Mouse (Mus musculus) midbrain, postnatal 0 days (tissue): ENCODE measurements around the gene Slc25a29. TPM values are rescaled to one million over a fixed set of nuclear protein-coding genes. Genes with fewer than 3 reads are reported as not detected.

ENCODE experiments used
- ATAC-seq: fragments of 200-750 bp; cut with Nextera tagmentation; 2 replicates; pipeline ENCODE4 v1.8.0; 2017; ENCODE audit warnings: moderate number of reproducible peaks, mild to moderate bottlenecking, moderate TSS enrichment, moderate library complexity; ENCODE audit not compliant: low FRiP score
- DNase-seq: peaks from one replicate; pipeline ENCODE4 v3.0.0-alpha.2; 2015; ENCODE audit warnings: low spot score
- H3K27ac ChIP-seq: fragments of 300-500 bp; sonication (generic); 2 replicates; pipeline ENCODE4 v1.5.1; 2014; ENCODE audit warnings: low read depth, mild to moderate bottlenecking, low read length, mixed read lengths
- H3K27me3 ChIP-seq: fragments of 300-500 bp; sonication (generic); 2 replicates; pipeline ENCODE4 v1.6.1; 2014; ENCODE audit warnings: low read length, control low read depth, mixed read lengths; ENCODE audit not compliant: insufficient read depth
- H3K36me3 ChIP-seq: fragments of 300-500 bp; sonication (generic); 2 replicates; pipeline ENCODE4 v1.6.1; 2014; ENCODE audit warnings: low read length, control low read depth, mixed read lengths; ENCODE audit not compliant: insufficient read depth
- H3K4me1 ChIP-seq: fragments of 300-500 bp; sonication (generic); 2 replicates; pipeline ENCODE4 v1.6.1; 2014; ENCODE audit warnings: mild to moderate bottlenecking, control low read depth, antibody characterized with exemption, low read length, mixed read lengths; ENCODE audit not compliant: insufficient read depth
- H3K4me2 ChIP-seq: fragments of 300-500 bp; sonication (generic); 2 replicates; pipeline ENCODE4 v1.6.1; 2014; ENCODE audit warnings: low read depth, mild to moderate bottlenecking, low read length, mixed read lengths; ENCODE audit not compliant: poor library complexity, severe bottlenecking
- H3K4me3 ChIP-seq: fragments of 300-500 bp; sonication (generic); 2 replicates; pipeline ENCODE4 v1.5.1; 2014; ENCODE audit warnings: low read depth, mild to moderate bottlenecking, low read length, moderate library complexity
- H3K9ac ChIP-seq: fragments of 300-500 bp; sonication (generic); replicated peaks from 2 replicates; pipeline ENCODE4 v1.6.1; 2014; ENCODE audit warnings: mild to moderate bottlenecking, low read length, moderate library complexity, mixed read lengths; ENCODE audit not compliant: poor library complexity, severe bottlenecking
- H3K9me3 ChIP-seq: fragments of 300-500 bp; sonication (generic); 2 replicates; pipeline ENCODE4 v1.6.1; 2016; ENCODE audit warnings: low read length, control low read depth
- CTCF ChIP-seq: IDR thresholded peaks from 2 replicates; pipeline ENCODE4 v1.5.1; 2016; ENCODE audit warnings: antibody characterized with exemption, mild to moderate bottlenecking
- WGBS: fragments of 180-500 bp; shearing (Covaris S2); extraction: QIAGEN DNeasy Blood & Tissue Kit; methylation state at CpG from one replicate; pipeline ENCODE4 v1.1.7; 2014; 5-methylcytosine and 5-hydroxymethylcytosine counted together
- polyA plus RNA-seq: library from polyadenylated mRNA; unstranded; fragments of >200 nt; fragmentation: Nextera tagmentation; extraction: Ambion mirVana; gene quantifications from 2 replicates; pipeline ENCODE4 v1.2.1, GENCODE M21; 2015
- total RNA-seq: library from RNA; depleted of rRNA; stranded (reverse); fragments of >200 nt; gene quantifications from 2 replicates; pipeline ENCODE4 v1.2.3, GENCODE M21; 2014

The Slc25a29 gene
- total and polyA plus RNA-seq, 2 experiments from 2014 or later, result 14.6 to 20.1 TPM

DNA sequence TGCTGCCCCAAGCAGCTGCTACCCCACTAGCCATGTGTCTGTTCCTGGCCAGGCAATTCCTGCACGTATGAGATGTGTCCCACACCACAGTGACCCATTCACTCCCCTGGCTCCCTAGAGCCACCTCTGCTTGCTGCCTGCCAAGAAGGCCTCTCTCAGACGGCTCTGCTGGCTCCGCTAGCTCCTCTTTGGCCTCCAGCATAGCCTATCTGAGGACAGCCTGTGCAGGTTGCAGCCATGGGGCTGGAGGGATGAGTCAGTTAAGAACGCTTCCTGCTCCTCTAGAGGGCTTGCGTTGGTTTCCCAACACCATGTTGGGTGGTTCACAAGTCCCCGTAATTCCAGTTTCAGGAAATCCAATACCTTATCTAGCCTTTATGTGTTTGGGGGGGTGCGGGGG is 7.0 kb upstream of the Slc25a29 start:
- Histone ChIP-seq H3K4me1 (peaks cover 4% of the 10 kb centered on the region; the same call in 1 of the 2 replicates), H3K4me3 (no peak overlapping the region), H3K27me3 (no peaks in the 10 kb centered on the region), H3K27ac (no peak overlapping the region), H3K9ac (no peak overlapping the region), H3K36me3 (peaks cover 13% of the 10 kb centered on the region), H3K4me2 (no peak overlapping the region), H3K9me3 (no peaks in the 10 kb centered on the region)
- DNase-seq (no peak), ATAC-seq (no peak)
- TF ChIP-seq CTCF, result no peak
- WGBS, result 90% methylated on average over 7 of the region's 7 CpGs

DNA sequence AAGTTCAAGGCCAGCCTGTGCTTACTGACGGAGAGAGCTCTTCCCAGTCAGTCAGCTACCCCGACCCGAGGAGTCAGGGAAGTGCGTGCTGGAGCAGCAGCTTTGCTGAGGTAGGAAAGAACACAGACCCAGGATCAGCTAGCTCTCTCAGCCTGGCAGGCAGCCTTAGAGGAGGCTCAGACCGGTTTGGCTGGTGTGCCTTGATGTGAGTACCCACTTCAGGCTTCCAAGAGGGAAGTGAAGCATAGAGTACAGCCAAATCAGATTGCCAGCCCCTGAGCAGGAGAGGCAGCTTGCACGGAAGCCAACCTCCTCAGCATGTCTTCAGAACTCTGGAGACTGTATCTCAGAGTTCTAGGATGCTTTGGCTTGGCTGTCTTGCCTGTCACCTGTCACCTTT is 5.5 kb upstream of the Slc25a29 start:
- Histone ChIP-seq H3K27me3 (no peaks in the 10 kb centered on the region), H3K27ac (no peak overlapping the region), H3K4me2 (no peak overlapping the region), H3K36me3 (peaks cover 13% of the 10 kb centered on the region), H3K9ac (no peak overlapping the region), H3K9me3 (no peaks in the 10 kb centered on the region), H3K4me3 (no peak overlapping the region), H3K4me1 (peaks cover 15% of the 10 kb centered on the region)
- no peak for ATAC-seq
- no peak for DNase-seq
- WGBS, result 91% methylated on average over 6 of the region's 6 CpGs
- no peak for TF ChIP-seq CTCF

DNA sequence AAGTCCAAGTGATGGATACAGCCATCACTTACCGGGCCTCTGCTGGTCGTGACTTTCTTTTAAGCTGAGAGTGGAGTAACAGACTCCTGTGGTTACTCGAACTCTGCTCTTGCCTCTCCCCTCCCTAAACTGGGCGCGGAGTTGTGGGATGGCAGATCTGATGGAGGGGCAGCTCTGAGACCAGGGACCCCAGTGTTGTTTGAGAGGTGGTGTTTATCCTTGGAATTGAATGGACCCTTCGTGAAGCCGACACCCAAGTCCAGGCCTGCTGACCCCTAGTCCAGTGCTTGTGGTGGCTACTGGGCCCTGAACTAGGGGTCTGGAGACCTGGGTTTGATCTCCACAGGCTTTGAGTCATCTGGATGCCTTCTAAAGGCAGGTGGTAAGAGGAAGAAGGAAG is 1.0 kb upstream of the Slc25a29 start:
- peak overlapping the region; percentile 71 for H3K4me2 ChIP-seq
- ATAC-seq (no peak), DNase-seq (no peak)
- 0 out of 2 replicates have a peak, but pooled peaks cover 4% of the 10 kb centered on the region for H3K36me3 ChIP-seq
- H3K9ac ChIP-seq, result peak overlapping the region; percentile 72
- WGBS, result 56% methylated on average over 7 of the region's 7 CpGs
- 0 out of 2 replicates have a peak overlapping the region, but pooled peaks have one; percentile 69 for H3K27ac ChIP-seq
- peaks cover 24% of the 10 kb centered on the region for H3K4me1 ChIP-seq
- H3K4me3 ChIP-seq, result peak overlapping the region; percentile 69
- no peaks in the 10 kb centered on the region for H3K27me3 ChIP-seq
- TF ChIP-seq CTCF, result no peak
- no peaks in the 10 kb centered on the region for H3K9me3 ChIP-seq

DNA sequence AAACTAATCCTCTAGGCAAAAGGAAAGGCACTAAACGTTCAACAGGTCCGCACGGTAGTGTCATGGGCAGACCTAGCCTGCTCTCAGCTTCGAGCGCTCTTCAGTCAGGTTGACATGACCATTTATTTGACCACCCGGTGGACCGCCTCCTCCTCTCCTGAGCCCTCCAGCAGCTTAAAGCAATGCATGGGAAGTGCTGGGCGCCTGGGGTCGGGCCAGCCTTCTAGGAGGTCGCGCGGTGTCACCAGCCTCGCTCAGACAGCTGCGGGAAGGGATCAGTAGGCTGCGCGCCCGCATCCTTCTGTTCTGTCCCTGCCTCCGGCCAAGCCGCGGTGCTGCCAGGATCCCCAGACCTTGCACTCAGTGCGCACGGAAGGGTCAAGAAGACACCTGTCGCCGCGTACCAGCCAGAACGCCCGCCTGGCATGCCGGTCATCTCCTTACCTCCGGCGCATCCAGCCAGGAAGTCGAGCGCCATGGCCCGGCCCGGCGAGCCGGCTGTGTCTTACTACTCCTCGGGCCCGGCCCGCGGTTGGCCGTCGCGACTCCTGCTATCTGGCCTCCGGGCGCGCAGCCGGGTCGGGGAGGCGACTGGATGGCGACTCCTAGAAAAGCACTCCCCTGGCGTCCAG is 359 bp downstream of the Slc25a29 start:
- Histone ChIP-seq H3K9ac (peak overlapping the region; percentile 72), H3K9me3 (no peaks in the 10 kb centered on the region), H3K4me3 (peak overlapping the region; percentile 69), H3K36me3 (no peaks in the 10 kb centered on the region; the same call in 1 of the 2 replicates), H3K4me2 (peak overlapping the region; percentile 71), H3K27me3 (no peaks in the 10 kb centered on the region), H3K4me1 (peaks cover 24% of the 10 kb centered on the region), H3K27ac (peak overlapping the region; percentile 43; the same call in 1 of the 2 replicates)
- DNase-seq (no peak), ATAC-seq (peak; percentile 25)
- WGBS, result 3% methylated on average over 51 of the region's 51 CpGs
- no peak for TF ChIP-seq CTCF

DNA sequence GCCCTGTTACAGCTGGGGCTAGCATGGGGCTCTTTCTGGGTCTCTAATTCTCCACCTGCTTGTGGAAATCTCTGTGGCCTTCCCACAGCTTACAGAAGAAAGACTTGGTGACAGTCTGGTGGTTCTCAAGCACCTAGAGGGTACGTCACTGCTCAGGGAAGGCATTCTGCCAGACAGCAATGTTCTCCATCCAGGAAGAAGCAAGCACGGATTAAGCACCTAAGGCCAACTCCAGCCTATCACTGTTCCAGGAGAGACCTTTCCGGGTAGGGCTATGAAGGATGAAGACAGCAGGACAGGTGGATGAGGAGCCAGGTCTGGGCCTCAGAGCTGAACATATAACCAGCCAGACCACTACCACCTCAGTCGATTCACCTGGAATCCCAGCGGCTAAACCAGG is 897 bp downstream of the Slc25a29 start:
- DNase-seq, result no peak
- no peaks in the 10 kb centered on the region; the same call in 1 of the 2 replicates for H3K36me3 ChIP-seq
- H3K4me1 ChIP-seq, result peaks cover 24% of the 10 kb centered on the region
- TF ChIP-seq CTCF, result no peak
- 42% methylated on average over 5 of the region's 5 CpGs for WGBS
- no peaks in the 10 kb centered on the region for H3K9me3 ChIP-seq
- H3K4me2 ChIP-seq, result peak overlapping the region; percentile 71
- peak overlapping the region; percentile 72; the same call in 1 of the 2 replicates for H3K9ac ChIP-seq
- no peak overlapping the region for H3K27ac ChIP-seq
- H3K27me3 ChIP-seq, result no peaks in the 10 kb centered on the region
- ATAC-seq, result no peak
- peak overlapping the region; percentile 69 for H3K4me3 ChIP-seq

DNA sequence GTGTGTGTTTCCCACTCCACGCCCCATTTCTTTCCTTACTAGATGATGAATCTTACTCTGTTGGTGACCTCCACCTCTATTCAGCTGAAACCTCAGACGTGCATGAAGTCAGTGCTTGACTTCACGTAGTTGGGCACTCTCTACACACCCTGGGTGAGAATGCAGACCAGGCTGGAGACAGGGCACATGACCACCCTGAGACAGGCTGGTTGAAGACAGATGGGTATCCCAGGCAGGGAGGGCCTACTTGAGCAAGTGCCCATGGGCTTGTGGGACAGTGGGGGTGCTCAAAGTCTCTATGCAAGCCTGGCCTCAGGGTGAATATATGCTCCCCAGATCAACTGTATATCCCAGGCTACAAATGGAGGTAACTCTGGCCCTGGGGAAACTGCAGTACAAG is 1.3 kb downstream of the Slc25a29 start:
- Histone ChIP-seq H3K4me1 (peaks cover 24% of the 10 kb centered on the region), H3K27ac (no peak overlapping the region), H3K4me3 (peak overlapping the region; percentile 69; the same call in 1 of the 2 replicates), H3K9ac (0 out of 2 replicates have a peak overlapping the region, but pooled peaks have one; percentile 72), H3K36me3 (no peaks in the 10 kb centered on the region; the same call in 1 of the 2 replicates), H3K27me3 (no peaks in the 10 kb centered on the region), H3K4me2 (peak overlapping the region; percentile 71), H3K9me3 (no peaks in the 10 kb centered on the region)
- DNase-seq (no peak), ATAC-seq (no peak)
- TF ChIP-seq CTCF, result no peak
- WGBS, result 91% methylated on average over 3 of the region's 3 CpGs
